ENCODE assay signal across 18 mouse cellular contexts in the genomic region with DNA sequence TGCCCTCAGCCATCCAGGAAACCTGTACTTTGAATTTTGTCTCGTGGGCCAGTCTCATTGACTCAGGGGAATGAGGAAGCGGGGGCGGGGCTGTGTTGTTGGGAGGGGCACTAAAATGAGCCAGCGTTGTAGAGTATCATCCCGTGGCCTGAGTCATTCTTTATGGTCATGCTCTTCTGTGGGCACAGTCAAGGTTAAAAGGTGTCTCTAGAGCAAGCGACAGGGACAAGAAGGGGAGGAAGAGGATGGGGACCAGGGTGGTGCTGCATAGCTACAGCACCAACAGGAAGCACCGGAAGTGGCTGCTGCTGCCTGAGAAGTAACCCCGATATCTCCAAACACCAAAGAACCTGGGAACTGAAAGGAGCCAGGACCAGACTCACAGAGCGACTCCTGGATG. TPM values are rescaled to one million over a fixed set of nuclear protein-coding genes. Genes with fewer than 3 reads are reported as not detected.
A peak's percentile ranks its signal among the peaks of the same experiment; 100 is the strongest.
DNase-seq lines count a peak whose midpoint lies in the region; ATAC-seq lines count a peak whose summit lies in the region.
"Had no signal": no experiment of that assay in that cellular context is flagged by ENCODE, and none has a peak within 500 bp of the region (broad histone marks: within the 10 kb centered on the region; RNA-seq: fewer than 3 reads in every experiment).

No protein-coding gene starts in this region.

- no peaks in the 10 kb centered on the region for H3K9me3 ChIP-seq in megakaryocyte, embryonic 14.5 days
- no peaks in the 10 kb centered on the region for H3K9me3 ChIP-seq in forebrain, embryonic 13.5 days (replicated peaks)
- H3K9me3 ChIP-seq: embryonic facial prominence, embryonic 12.5 days; midbrain, embryonic 15.5 days; neural tube, embryonic 15.5 days had no signal

- no peak overlapping the region for H3K9ac ChIP-seq in forebrain, embryonic 13.5 days
- H3K9ac ChIP-seq: embryonic facial prominence, embryonic 12.5 days; midbrain, embryonic 15.5 days; neural tube, embryonic 15.5 days had no signal

- no peaks in the 10 kb centered on the region for H3K36me3 ChIP-seq in megakaryocyte, embryonic 14.5 days (replicated peaks; ENCODE audit: low read length)
- peaks cover 85% of the 10 kb centered on the region for H3K36me3 ChIP-seq in forebrain, embryonic 13.5 days (ENCODE audit: poor library complexity, severe bottlenecking)
- H3K36me3 ChIP-seq: embryonic facial prominence, embryonic 12.5 days had no signal

- H3K27ac ChIP-seq in forebrain, embryonic 13.5 days = no peak overlapping the region
- H3K27ac ChIP-seq: embryonic facial prominence, embryonic 12.5 days; midbrain, embryonic 15.5 days; neural tube, embryonic 15.5 days had no signal

- peaks cover 70% of the 10 kb centered on the region for H3K27me3 ChIP-seq in megakaryocyte, embryonic 14.5 days (replicated peaks)
- H3K27me3 ChIP-seq in forebrain, embryonic 13.5 days = no peaks in the 10 kb centered on the region
- H3K27me3 ChIP-seq: embryonic facial prominence, embryonic 12.5 days; midbrain, embryonic 15.5 days; neural tube, embryonic 15.5 days had no signal

- peaks cover 13% of the 10 kb centered on the region for H3K4me1 ChIP-seq in megakaryocyte, embryonic 14.5 days
- peaks cover 13% of the 10 kb centered on the region for H3K4me1 ChIP-seq in forebrain, embryonic 13.5 days
- H3K4me1 ChIP-seq: embryonic facial prominence, embryonic 12.5 days had no signal

- DNase-seq in 416B (ENCODE audit: low read depth) = peak; percentile 74
- DNase-seq in CD4-positive helper T cell, adult 2 months (ENCODE audit: low read depth, low spot score) = peak; percentile 35
- peak; percentile 78 for DNase-seq in adrenal gland, postnatal 14 days
- DNase-seq in right cerebral cortex, postnatal 36 days (ENCODE audit: low spot score in 2 of 2) = no peak
- DNase-seq in layer of hippocampus, postnatal 36 days = no peak
- DNase-seq in cerebellum, adult 11 months = no peak
- DNase-seq: cerebellum, postnatal 10 days; gastrocnemius, postnatal 36 days; kidney, adult 2 months; layer of hippocampus, adult 9-11 months; right cerebral cortex, postnatal 4 days had no signal

- H3K4me3 ChIP-seq in megakaryocyte, embryonic 14.5 days (replicated peaks) = peak overlapping the region; percentile 66
- H3K4me3 ChIP-seq in forebrain, embryonic 13.5 days = no peak overlapping the region
- H3K4me3 ChIP-seq: embryonic facial prominence, embryonic 12.5 days; midbrain, embryonic 15.5 days; neural tube, embryonic 15.5 days had no signal

- H3K4me2 ChIP-seq in forebrain, embryonic 13.5 days = no peak overlapping the region
- H3K4me2 ChIP-seq: embryonic facial prominence, embryonic 12.5 days; midbrain, embryonic 15.5 days; neural tube, embryonic 15.5 days had no signal

- 87% methylated on average over 9 of the region's 9 CpGs for WGBS in forebrain, embryonic 13.5 days

- no peak for ATAC-seq in forebrain, embryonic 13.5 days
- ATAC-seq: lung, postnatal 0 days; midbrain, embryonic 15.5 days had no signal

RNA-seq across cellular contexts. Expression of gene Mgat5b, which starts 31.2 kb away (rescaled TPM):
- 0.56 and 0.59 TPM in 2 replicates for total RNA-seq in adrenal gland, postnatal 14 days (2021)
- polyA plus RNA-seq in megakaryocyte, embryonic 14.5 days (2012; ENCODE audit: insufficient read depth, low replicate concordance) = not detected in 2 replicates
- polyA plus RNA-seq in forebrain, embryonic 13.5 days (2015; fragmentation: Nextera tagmentation; extraction: Ambion mirVana) = 18.5 and 19.8 TPM in 2 replicates
- total RNA-seq in layer of hippocampus, postnatal 36 days (2021) = 10 to 100 TPM; 44.9 to 51.7 TPM
- total RNA-seq: gastrocnemius, postnatal 36 days; liver, adult 2 months had no signal
- polyA plus RNA-seq: liver, adult 2 months; lung, postnatal 0 days had no signal

Comparison
In these comparisons a context has a peak if more than half of its experiments do, and no peak if none do; other contexts are left out.
1. DNase-seq: peak in 416B (single experiment), CD4-positive helper T cell, adult 2 months (single experiment) and adrenal gland, postnatal 14 days (single experiment); none in right cerebral cortex, postnatal 36 days (0 of 2), layer of hippocampus, postnatal 36 days (0 of 2) and cerebellum, adult 11 months (single experiment).
2. RNA of gene Mgat5b, which starts 31.2 kb away (total RNA-seq): 44.9 to 51.7 TPM in layer of hippocampus, postnatal 36 days; 0.56 to 0.59 TPM in adrenal gland, postnatal 14 days; every median in the first group is over 10 times any median in the second.